Mouse (Mus musculus) Muller cell, postnatal 12 days (primary cell): ENCODE data around the gene Nup35.

Experiments
- DNase-seq: peaks from one replicate; pipeline ENCODE4 v3.0.0-alpha.2; 2015; ENCODE audit errors: inconsistent ontology term

Nup35 gene

DNA sequence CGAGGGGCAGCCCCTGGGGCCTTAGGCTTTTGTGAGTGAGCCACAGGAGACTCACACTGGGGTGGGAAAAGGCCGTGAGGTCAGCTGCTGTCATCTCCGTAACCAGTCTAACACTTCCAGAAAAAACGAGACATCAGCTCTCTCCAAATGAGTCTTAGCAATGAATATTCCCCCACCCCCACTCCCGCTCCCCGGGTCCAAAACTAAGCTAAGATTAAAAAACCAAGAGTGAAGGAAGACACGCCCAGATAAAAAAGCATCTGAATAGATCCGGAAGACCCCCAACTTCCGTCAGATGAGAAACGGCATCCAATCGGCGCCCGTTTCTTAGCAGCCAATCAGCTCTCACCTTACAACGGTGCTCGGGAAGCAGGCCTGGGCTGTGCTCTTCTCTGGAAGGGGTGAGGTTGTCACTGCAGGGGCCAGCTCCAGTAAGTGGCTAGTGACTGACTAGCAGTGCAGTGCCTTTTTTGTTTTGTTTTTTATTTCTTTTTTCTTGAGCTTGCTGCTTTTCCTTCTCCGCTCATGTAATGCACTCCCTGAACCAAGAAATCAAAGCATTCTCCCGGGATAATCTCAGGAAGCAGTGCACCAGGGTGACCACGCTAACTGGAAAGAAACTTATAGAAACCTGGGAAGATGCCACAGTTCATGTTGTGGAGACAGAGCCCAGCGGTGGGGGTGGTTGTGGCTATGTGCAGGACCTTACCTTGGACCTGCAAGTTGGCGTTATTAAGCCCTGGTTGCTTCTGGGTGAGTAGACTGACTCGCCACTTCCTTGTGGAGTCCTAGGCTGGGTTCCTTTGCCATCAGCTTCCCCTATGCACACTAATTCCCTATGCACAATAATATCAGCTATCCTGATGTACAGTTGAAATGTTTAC is at the start of gene Nup35, which contains the start of gene Dusp19:
TSS of gene Nup35 (plus strand) at position 383 of the 884 bp plus-strand sequence.
TSS of gene Dusp19 (plus strand) at position 192 of the 884 bp plus-strand sequence.
- peak; percentile 89 for DNase-seq

DNA sequence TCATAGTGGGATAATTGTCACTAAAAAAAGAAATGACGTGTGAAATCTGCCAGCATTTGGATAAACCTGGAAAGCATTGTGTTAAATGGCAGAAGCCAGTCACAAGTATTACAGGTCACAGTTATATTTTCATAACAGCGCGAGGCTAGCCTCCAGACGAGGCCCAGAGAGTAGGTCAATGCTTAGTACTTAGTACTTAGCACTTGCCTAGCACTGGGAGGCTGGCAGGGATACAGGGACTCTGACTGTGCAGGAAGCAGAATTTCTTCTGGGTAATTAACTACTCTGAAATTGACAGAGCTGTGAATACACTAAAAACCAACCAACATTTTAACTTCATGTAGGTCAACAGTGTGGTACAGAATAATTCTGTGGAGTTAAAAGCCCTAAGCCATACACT is 49.6 kb upstream of the Nup35 start:
- no peak for DNase-seq

DNA sequence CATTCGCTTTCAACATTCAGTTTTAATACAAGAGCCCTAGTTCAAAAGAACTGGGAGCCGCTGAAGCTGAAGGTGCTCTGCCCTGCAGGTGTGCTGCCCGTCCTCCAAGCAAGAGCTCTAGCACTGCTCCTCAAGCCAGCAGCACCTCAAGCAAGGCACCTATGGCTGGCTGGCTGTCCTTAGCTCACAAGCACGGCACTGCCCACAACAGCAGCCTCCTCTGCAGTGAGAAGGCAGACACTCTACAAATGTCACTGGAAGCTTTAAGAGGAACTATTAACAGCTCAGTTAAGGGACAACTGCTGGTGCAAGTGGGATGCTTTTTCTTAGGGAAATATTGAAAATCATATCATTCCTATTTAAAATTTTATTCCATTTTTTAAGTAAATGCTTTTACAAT is 46.4 kb upstream of the Nup35 start:
- DNase-seq: no peak

DNA sequence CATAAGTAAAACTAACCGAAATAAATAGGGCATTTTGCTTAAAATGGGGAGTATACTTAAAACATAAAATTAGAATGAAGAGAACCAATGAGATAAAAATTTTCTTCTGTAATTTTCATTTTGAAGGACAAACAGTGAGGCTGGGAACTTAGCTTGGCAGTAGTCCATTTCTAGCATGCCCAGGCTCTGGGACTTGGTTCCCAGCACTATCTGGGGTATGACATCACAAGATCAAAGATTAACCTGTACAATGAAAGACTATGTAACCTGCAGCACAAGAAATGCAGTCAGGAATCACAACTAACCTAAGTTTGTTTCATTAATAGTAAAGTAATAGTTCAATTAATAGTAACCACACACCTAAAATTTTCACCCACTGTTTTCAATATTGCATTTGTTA is 39.8 kb upstream of the Nup35 start:
- DNase-seq: no peak

DNA sequence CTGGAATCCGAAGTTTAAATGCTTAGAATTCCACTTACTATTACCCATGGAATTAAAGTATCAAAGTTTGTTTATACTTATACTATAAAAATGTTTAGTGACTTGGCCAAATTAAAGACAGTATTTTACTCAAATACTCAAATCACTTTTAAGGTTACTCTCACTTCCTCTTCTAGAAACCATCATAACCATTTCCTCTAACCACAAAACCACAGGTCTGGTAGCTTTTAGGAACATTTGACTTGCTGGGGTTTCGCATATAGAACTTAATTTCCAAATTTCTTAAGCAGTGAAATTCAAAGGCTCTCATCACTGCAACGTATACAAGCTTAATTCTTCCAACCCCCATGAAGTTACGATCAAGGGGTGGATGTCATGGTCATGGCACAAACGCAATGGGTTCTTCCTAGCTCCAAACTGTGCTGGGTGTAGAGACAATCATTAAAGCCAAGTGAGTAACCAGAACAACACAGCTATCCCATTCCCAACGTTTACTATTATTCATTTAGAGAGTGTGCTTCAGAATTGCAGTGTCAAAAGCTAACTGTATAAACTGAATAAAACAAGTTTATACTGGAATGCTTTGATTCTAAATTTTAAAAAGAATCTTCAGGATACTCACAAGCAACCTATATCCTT is 37.7 kb upstream of the Nup35 start:
- DNase-seq: peak; percentile 33

DNA sequence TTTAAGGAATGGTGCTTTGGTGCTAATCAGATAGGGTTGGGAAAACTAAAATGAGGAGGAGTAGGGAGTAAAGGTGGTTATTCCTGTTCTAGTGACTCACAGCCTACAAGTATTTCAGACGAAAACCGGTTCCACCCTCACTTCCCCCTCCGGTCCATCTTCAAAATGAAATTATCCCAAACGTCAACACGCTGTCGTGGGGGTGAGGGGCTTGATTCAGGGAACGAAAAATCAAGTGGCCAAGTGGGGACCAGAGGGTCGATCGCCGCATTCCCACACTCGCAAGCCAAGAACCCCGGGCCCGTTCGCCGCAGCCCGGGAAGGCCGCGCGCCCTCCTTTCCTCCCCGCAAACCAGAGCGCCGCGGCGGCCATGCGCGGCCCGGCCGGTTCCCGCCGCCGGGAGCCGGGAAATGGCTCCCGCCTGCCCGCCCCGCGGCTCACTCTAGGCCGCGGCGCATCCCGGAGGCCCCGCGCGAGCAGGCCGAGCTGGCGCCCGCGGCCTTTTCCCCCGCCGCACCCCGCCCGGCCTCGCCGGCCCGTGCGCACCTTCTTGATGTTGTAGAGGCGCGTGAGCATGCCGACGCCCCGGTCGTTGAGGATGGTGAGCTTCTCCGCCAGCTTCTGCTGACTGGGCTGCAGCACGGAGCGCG is 36.6 kb upstream of the Nup35 start:
- DNase-seq: peak; percentile 48

DNA sequence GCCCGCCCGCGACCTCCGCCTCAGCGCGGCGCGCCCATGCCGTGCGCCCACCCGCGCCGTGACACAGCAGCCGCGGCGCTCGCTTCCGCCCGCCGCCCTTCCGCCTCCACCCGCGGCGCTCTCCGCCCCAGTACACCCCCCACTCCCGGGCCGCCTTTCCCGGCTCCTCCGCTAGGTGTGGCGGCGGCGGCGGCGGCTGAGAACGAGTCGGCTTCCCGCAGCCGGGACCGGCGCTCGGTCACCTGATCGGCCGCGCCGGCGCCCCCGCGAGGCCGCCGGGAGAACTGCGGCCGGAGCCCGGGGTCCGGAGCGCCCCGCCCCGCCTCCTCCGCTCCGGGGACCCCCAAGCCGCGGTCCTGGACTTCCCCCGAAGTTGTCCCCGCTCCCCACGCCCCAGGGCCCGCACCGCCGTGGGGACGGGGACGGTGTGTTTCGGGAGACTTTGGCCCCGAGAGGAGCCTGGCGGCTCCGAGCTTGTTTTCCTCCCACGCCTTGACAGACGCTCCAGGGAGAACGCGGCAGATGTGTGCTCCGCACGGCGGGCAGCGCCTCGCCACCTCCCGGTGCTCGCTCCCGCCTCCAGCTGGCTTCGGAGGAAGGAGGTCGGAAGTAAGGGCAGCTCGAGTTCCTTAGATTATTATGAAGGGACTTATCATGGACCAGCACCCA is 35.9 kb upstream of the Nup35 start, which contains the start of gene Nckap1:
TSS of gene Nckap1 (minus strand) at position 338 of the 669 bp plus-strand sequence.
- DNase-seq: peak; percentile 95

DNA sequence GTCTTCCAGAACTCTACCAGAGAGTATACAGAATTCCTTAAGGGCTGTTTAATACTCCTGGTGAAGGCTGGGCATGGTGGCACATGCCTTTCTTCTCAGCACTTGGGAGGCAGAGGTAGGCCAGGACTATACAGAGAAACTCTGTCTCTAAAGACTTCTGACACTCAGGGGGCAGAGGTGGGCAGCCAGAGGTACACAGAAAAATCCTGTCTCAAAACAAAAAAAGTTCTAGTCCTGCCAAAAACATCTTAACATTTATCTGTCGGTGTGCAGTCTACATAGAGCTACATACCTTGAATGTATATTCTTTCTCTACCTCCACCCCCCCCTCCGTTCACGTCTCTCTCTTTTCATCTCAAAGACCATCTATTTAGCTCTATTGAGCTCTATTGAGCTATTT is 34.7 kb upstream of the Nup35 start:
- no peak for DNase-seq

DNA sequence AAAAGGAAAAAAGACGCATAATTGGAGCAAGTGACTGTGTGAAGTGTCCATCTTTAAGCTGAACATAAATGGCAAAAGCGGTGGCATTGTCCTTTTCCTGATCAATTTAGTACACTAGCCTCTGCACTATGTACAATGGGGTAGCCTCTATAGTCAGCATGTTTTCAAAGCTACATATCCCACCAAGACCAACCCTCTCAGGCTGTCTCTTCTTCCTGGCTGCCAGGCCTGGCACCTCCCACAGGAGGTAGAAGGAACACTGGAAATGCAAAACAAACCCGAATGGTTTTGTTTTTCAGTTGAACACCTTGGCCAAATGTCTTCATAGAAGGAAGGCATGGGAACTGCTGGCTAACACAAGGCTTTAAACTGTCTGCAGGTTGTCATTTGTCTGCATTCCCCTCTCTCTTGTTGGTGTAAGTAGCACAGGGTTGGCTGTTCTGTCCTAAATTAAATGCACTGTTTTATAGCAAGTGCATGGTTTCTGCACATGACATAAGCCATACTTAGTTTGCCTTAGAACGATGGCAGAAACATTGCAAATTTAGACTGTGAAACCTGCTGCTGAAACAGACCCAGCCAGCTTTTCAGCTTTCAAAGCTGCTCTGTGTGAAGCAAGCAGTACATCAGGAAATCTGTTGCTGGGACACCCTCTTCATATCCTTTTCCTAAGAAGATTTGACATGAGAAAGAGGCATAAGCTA is 22.7 kb upstream of the Nup35 start:
- DNase-seq: no peak

DNA sequence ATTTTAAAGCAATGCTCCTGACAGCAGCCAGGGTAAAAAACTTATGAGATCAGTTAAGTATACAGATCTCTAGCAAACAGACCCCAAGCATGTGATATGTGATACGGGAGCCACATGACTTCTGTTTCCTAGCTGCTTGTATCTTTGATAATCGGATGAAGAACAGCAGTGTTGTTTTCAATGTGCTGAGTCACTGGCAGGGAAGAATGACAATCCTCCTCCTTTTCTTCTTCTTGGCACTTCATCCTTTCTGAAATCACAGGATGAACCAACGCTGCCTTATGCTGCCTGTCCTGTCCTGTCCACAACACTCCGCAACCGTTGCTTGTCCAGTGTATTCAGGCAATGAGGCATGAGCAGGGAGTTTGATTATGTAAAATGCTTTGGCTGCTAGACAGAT is 20.1 kb upstream of the Nup35 start:
- DNase-seq: peak; percentile 89

DNA sequence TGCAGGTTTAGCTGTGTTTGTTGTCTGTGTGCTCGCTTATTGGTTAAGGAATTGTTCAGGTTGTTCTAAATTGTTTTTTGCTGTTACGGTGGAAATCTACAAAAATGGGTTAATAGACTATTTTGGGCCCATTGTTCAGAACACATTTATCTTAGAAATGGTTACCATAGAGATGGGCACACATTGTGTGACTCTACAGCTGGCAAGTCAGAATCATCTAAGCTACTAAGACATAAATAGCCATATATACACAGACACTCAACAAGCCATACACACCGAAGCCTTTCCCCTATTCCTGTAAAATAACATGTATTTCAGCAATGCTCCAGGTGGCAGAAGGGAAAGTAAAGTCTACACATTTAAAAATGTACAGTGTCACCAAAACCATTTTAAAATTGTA is 17.2 kb upstream of the Nup35 start:
- DNase-seq: no peak

DNA sequence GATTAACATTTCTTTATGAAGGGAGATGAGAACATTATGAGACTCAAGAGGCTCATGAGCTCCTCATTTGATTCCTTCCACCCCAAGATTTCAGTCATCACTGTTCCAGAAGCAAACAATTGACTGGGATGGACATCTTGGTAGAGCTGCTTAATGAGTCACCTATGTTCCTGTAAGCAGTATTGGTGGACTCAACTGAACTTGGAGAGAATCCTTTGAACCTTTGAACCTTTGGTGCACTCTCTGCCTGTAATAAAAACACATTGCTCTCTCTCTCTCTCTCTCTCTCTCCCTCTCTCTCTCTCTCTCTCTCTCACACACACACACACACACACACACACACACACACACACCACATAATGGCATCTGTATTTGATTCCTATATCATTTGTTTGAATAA is 16.4 kb upstream of the Nup35 start:
- DNase-seq: no peak

DNA sequence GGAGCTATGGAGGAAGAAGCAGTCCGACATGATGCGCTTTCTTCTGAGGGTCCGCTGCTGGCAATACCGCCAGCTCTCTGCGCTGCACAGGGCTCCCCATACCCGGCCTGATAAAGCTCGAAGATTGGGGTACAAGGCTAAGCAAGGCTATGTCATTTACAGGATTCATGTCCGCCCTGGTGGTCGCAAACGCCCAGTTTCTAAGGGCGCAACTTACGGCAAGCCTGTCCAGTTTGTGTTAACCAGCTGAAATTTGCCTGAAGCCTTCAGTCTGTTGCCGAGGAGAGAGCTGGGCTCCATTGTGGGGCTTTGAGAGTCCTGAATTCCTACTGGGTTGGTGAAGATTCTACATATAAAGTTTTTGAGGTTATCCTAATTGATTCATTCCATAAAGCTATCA is 14.3 kb upstream of the Nup35 start:
- DNase-seq: no peak

DNA sequence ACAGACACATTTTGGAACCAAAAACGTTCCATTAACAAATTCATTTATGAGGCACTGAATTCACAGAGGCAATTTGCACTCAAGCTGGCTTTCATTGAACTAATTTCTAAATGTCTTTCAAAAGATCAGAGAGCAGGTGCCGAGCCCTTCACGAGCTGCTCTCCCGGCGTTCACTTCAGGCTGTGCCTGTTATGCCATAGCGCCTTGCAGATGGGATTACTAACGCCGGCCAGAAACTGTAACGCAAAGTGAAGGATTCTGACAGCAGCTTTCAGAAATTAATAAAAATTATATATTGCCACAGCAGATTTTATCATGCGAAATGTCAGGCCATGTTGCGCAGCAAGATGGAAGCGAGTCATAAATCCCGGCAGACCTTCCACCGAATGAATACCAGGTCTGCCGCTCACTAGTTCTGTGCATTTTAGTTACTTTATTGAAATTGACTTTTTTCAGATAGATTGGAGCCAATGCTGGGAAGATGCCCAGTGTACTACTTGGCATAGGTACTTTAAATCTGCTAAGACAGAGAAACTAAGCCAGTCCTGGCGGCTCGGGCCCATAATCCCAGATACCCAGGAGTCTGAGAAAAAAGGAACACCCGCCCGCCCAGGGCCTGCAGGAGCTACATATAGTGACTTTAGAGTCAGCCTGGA is 13.1 kb upstream of the Nup35 start:
- no peak for DNase-seq

DNA sequence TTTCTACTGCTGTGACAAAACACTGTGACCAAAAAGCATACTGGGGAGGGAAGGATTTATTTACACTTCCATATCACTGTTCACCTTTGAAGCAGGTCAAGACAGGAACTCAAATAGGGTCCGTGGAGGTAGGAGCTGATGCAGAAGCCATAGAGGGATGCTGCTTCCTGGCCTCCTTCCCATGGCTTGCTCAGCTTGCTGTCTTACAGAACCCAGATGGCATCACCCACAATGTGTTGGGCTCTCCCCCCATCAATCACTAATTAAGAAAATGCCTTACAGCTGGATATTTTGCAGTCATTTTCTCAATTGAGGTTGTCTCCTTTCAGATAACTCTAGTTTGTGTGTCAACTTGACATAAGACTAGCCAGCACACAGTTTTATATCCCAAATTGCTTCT is 4.8 kb upstream of the Nup35 start:
- DNase-seq: no peak

DNA sequence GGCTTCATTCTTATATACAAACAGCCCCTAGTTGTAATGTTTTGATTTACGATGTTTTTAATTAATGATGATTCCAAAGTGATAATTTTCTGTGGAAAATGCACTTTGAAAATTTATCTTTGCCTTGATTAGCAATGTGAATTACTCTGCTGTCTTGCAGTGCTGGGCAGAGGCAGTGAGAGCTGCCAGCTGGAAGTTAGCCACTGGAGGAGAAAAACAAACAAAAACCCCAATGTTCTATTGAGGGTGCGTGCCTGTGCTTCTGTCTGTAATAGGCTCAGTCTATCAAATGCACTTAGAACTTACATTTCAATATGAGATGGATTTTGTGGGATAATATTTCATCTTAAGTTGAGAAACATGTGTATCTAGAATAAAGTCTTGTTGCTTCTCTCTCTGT is 4.2 kb upstream of the Nup35 start:
- peak; percentile 36 for DNase-seq

DNA sequence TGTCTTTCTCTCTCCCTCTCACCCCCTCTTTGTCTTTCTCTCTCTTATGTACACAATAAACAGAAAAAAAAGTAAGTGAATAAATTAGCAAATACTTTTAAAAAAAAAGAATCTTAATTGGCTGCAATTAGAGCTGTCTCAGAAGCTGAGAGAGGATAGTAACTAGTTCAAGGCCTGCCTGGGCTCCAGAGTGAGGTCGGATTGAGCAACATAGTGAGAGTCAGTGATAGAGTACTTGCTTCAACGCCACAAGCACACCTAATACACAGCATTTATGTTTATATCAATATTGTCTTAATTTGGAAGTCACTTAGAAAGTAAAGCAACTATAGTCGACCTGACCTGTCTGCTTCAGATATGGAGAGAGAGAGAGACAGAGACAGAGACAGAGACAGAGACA is 2.0 kb downstream of the Nup35 start:
- no peak for DNase-seq

DNA sequence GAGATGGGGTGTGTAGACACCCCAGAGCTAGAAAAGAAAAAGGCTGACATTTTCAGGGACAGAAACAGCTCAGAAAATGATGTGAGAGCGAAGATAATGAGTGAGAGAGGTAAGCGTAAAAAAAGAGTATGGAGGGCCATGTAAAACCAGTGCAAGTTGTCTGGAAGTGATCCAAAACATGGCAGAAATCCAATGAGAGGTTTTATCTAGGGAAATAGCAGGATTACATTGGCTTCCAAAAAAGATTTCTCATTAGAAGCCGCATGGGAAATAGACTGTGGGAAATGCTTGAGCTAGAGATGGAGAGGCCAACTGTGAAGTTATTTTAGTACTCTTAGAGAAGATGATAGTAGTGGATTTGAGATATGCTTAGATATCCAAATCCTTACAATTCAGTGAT is 4.9 kb downstream of the Nup35 start:
- DNase-seq: no peak

DNA sequence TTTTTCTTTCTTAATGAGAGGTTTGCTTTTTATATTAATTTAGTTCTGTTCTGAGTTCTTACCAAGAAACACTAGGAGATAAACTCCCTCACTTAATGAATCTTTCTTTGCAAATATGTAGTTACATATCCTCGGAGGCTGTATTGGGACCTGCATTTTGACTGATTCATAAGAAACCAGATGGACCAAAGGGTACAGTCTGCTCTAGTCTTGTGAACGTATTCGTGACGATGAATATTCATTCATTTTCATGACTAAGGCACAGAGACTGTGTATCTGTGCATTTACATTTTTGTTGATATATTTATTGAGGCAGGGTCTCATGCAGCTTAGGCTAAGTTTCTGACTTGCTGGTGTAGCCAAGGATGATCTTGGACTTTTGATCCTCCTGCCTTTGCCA is 7.5 kb downstream of the Nup35 start:
- DNase-seq: no peak

DNA sequence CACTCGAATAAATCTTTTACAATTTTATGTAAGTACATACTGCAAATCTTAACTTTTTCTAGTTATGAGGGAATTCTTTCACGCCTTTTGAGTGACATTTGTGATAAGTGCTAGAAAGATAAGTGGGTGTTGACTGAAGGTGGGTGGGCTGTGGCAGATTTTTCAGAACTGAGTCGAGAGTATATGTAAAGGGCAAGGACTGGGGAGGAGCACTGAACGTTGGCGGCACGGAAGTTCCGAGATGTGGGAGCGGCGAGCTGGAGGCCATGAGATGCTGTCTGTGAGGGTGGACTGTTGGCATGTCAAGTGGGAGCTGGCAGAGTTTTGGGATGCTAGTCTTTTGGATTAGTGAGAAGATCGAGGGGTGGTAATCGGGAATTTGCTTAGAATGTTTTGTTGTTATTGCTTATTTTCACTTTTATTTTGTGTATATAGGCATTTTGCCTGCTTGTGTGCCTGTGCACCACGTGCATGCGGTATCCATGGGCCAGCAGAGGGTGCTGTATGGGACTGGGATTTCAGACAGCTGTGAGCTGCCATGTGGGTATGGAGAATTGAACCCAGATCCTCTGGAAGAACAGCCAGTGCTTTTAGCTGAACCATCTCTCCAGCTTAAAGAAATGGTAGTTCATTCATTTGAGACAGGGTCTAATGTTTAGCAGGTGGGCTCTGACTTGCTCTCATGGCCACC is 15.4 kb downstream of the Nup35 start:
- no peak for DNase-seq
